17 mouse cellular contexts compared by ENCODE assay signal in the genomic region with DNA sequence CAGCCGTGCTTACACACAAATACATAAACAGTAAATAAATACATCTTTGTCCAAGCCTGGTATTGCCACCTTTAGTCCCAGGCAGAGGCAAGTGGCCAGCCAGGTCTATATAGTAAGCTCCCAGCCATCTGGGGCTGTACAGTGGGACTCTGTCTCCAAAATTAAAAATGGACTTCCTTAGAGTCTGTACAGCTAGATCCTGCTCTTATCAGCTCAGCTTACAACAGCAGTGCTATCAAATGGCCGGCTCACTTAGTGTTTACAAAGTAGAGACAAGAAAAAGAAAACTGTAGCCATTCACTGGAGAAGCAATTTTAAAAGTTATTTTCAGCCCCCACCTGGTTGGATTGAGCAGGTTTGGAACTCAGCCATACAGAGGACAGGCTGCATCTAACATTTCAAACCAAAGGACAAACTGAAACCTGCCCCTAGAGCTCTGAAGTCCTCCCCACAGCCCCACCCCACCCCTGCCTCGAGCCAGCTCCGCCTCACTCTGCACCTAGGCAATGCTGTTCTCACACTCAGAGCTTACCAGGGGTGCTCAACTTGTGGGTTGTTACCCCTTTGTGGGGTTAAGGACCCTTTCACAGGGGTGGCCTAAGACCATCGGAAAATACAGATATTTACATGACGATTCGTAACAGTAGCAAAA. TPM values are rescaled to one million over a fixed set of nuclear protein-coding genes. Genes with fewer than 3 reads are reported as not detected.
DNase-seq lines count a peak whose midpoint lies in the region; ATAC-seq and TF ChIP-seq lines count a peak whose summit lies in the region.
"Had no signal": no experiment of that assay in that cellular context is flagged by ENCODE, and none has a peak within 500 bp of the region (broad histone marks: within the 10 kb centered on the region; RNA-seq: fewer than 3 reads in every experiment).

No protein-coding gene starts in this region.

- peaks cover 21% of the 10 kb centered on the region for H3K27me3 ChIP-seq in heart, embryonic 11.5 days (ENCODE audit: control insufficient read depth, insufficient read depth, low read length)
- H3K27me3 ChIP-seq in intestine, embryonic 15.5 days (replicated peaks): no peaks in the 10 kb centered on the region
- peaks cover 45% of the 10 kb centered on the region for H3K27me3 ChIP-seq in myocyte (ENCODE audit: control insufficient read depth, insufficient read depth, insufficient read length)
- H3K27me3 ChIP-seq in hindbrain, postnatal 0 days (ENCODE audit: insufficient read depth, low read length): no peaks in the 10 kb centered on the region
- H3K27me3 ChIP-seq in hindbrain, embryonic 16.5 days (replicated peaks; ENCODE audit: control insufficient read depth, insufficient read depth, low read length): peaks cover 9% of the 10 kb centered on the region
- H3K27me3 ChIP-seq: forebrain, embryonic 13.5 days had no signal

- TF ChIP-seq CTCF in hindbrain, postnatal 0 days (IDR thresholded peaks at IDR 0.05; ENCODE audit: low read depth): no peak

- H3K79me2 ChIP-seq in myocyte (ENCODE audit: control insufficient read depth, insufficient read depth): no peaks in the 10 kb centered on the region

- 49% methylated on average over 7 of the region's 7 CpGs for WGBS in heart, embryonic 11.5 days (ENCODE audit: insufficient replicate concordance)
- 33% methylated on average over 7 of the region's 7 CpGs for WGBS in intestine, embryonic 15.5 days
- WGBS in hindbrain, postnatal 0 days: 75% methylated on average over 7 of the region's 7 CpGs
- 79% methylated on average over 7 of the region's 7 CpGs for WGBS in hindbrain, embryonic 16.5 days

- intact Hi-C loops in heart, postnatal 14 days (cut with DNase I): no loop called here

- DNase-seq in heart, postnatal 14 days: no peak
- DNase-seq in kidney, postnatal 25 days: peak; percentile 66 to 74
- no peak for DNase-seq in testis, postnatal 10 days (ENCODE audit: low spot score)
- DNase-seq in hindbrain, postnatal 0 days (ENCODE audit: low spot score): no peak
- DNase-seq: adrenal gland, adult 2 months; B cell, adult 2 months; gastrocnemius, postnatal 25 days; right cerebral cortex, postnatal 4 days; thymus, adult 2 months had no signal

- TF ChIP-seq POLR2A in myocyte (IDR thresholded peaks at IDR 0.05; ENCODE audit: insufficient read length, low read depth): no peak

- no peak overlapping the region for H3K9ac ChIP-seq in heart, embryonic 11.5 days (ENCODE audit: low read depth, low read length)
- no peak overlapping the region for H3K9ac ChIP-seq in intestine, embryonic 15.5 days
- no peak overlapping the region for H3K9ac ChIP-seq in hindbrain, postnatal 0 days (replicated peaks; ENCODE audit: low read length)
- no peak overlapping the region for H3K9ac ChIP-seq in hindbrain, embryonic 16.5 days (ENCODE audit: low read depth, low read length)
- H3K9ac ChIP-seq: forebrain, embryonic 13.5 days had no signal

- H3K4me3 ChIP-seq in heart, embryonic 11.5 days (ENCODE audit: low read depth, low read length): no peak overlapping the region
- peak overlapping the region; percentile 15; the same call in 1 of the 2 replicates for H3K4me3 ChIP-seq in intestine, embryonic 15.5 days (replicated peaks)
- no peak overlapping the region for H3K4me3 ChIP-seq in myocyte
- H3K4me3 ChIP-seq in hindbrain, postnatal 0 days (ENCODE audit: low read length): no peak overlapping the region
- no peak overlapping the region for H3K4me3 ChIP-seq in hindbrain, embryonic 16.5 days (ENCODE audit: low read length)
- H3K4me3 ChIP-seq: forebrain, embryonic 13.5 days; left cerebral cortex, adult 2 months had no signal

- H3ac ChIP-seq in myocyte (ENCODE audit: control insufficient read depth, insufficient read length): no peak overlapping the region

- no peaks in the 10 kb centered on the region for H3K36me3 ChIP-seq in heart, embryonic 11.5 days (ENCODE audit: control insufficient read depth, insufficient read depth, low read length)
- no peaks in the 10 kb centered on the region for H3K36me3 ChIP-seq in intestine, embryonic 15.5 days
- no peaks in the 10 kb centered on the region for H3K36me3 ChIP-seq in myocyte (ENCODE audit: control insufficient read depth, insufficient read depth)
- no peaks in the 10 kb centered on the region for H3K36me3 ChIP-seq in hindbrain, postnatal 0 days (ENCODE audit: insufficient read depth, low read length)
- H3K36me3 ChIP-seq in hindbrain, embryonic 16.5 days (ENCODE audit: control insufficient read depth, insufficient read depth, low read length): no peaks in the 10 kb centered on the region

- ATAC-seq in heart, embryonic 11.5 days (replicated peaks; ENCODE audit: insufficient number of reproducible peaks, low FRiP score, low TSS enrichment): no peak
- ATAC-seq in intestine, embryonic 15.5 days: peak; percentile 74
- ATAC-seq in hindbrain, postnatal 0 days: no peak
- ATAC-seq in hindbrain, embryonic 16.5 days: no peak
- ATAC-seq: forebrain, embryonic 13.5 days had no signal

- peaks cover 12% of the 10 kb centered on the region for H3K4me1 ChIP-seq in heart, embryonic 11.5 days (ENCODE audit: control insufficient read depth, insufficient read depth, low read length)
- H3K4me1 ChIP-seq in intestine, embryonic 15.5 days (replicated peaks): peaks cover 10% of the 10 kb centered on the region; the same call in 1 of the 2 replicates
- no peaks in the 10 kb centered on the region for H3K4me1 ChIP-seq in hindbrain, postnatal 0 days (ENCODE audit: insufficient read depth, low read length)
- H3K4me1 ChIP-seq in hindbrain, embryonic 16.5 days (ENCODE audit: control insufficient read depth, insufficient read depth, low read depth, low read length): no peaks in the 10 kb centered on the region

- peak overlapping the region; percentile 25; the same call in 1 of the 2 replicates for H3K27ac ChIP-seq in heart, embryonic 11.5 days (ENCODE audit: low read depth, low read length)
- peak overlapping the region; percentile 90 for H3K27ac ChIP-seq in intestine, embryonic 15.5 days
- H3K27ac ChIP-seq in hindbrain, postnatal 0 days: no peak overlapping the region
- no peak overlapping the region for H3K27ac ChIP-seq in hindbrain, embryonic 16.5 days (ENCODE audit: low read depth, low read length)
- H3K27ac ChIP-seq: forebrain, embryonic 13.5 days; left cerebral cortex, adult 2 months had no signal

- no peaks in the 10 kb centered on the region for H3K9me3 ChIP-seq in heart, embryonic 11.5 days (replicated peaks; ENCODE audit: control insufficient read depth, low read length)
- H3K9me3 ChIP-seq in intestine, embryonic 15.5 days: no peaks in the 10 kb centered on the region
- H3K9me3 ChIP-seq in hindbrain, postnatal 0 days (ENCODE audit: low read length): no peaks in the 10 kb centered on the region
- no peaks in the 10 kb centered on the region for H3K9me3 ChIP-seq in hindbrain, embryonic 16.5 days (ENCODE audit: control insufficient read depth, low read length)
- H3K9me3 ChIP-seq: forebrain, embryonic 13.5 days had no signal

- 0 out of 2 replicates have a peak overlapping the region, but pooled peaks have one; percentile 18 for H3K4me2 ChIP-seq in heart, embryonic 11.5 days
- peak overlapping the region; percentile 50 for H3K4me2 ChIP-seq in intestine, embryonic 15.5 days (replicated peaks)
- peak overlapping the region; percentile 38 for H3K4me2 ChIP-seq in myocyte (ENCODE audit: low read depth)
- no peak overlapping the region for H3K4me2 ChIP-seq in hindbrain, postnatal 0 days (ENCODE audit: low read depth, low read length)
- no peak overlapping the region for H3K4me2 ChIP-seq in hindbrain, embryonic 16.5 days (ENCODE audit: low read length)
- H3K4me2 ChIP-seq: forebrain, embryonic 13.5 days had no signal

TF ChIP-seq in myocyte, 11 proteins besides CTCF, POLR2A, EP300 and RAD21 (continues in another document):
- no peak for TF ChIP-seq MYOD1 (IDR thresholded peaks at IDR 0.05; ENCODE audit: control insufficient read depth in 1 of 3, insufficient read length in 2 of 3, low read depth in 2 of 3)
- TF ChIP-seq POLR2AphosphoS2 (IDR thresholded peaks at IDR 0.05; ENCODE audit: insufficient read length, low read depth): no peak

RNA-seq across cellular contexts. Expression of a gene that starts 6.5 kb away (rescaled TPM):
- polyA plus RNA-seq in heart, embryonic 11.5 days (2014; fragmentation: Nextera tagmentation; extraction: Ambion mirVana): not detected in 2 replicates
- under 1 TPM in 1 of 2 experiments, not detected in 1; 0.10 TPM for total RNA-seq in heart, postnatal 14 days (2021)
- 18.0 and 18.6 TPM in 2 replicates for polyA plus RNA-seq in intestine, embryonic 15.5 days (2015; fragmentation: Nextera tagmentation; extraction: Ambion mirVana)
- polyA plus RNA-seq in myocyte (2012; fragmentation: generic; extraction: Trizol): not detected
- total RNA-seq in hindbrain, postnatal 0 days (2014; rRNA removed): not detected in 2 replicates
- 0.05 TPM in 2 replicates for polyA plus RNA-seq in hindbrain, postnatal 0 days (2015; fragmentation: Nextera tagmentation; extraction: Ambion mirVana)
- polyA plus RNA-seq in hindbrain, embryonic 16.5 days (2015; fragmentation: Nextera tagmentation; extraction: Ambion mirVana): not detected in 2 replicates
- total RNA-seq: gastrocnemius, postnatal 25 days; left cerebral cortex, adult 2 months; midbrain, postnatal 0 days had no signal
- polyA plus RNA-seq: embryonic facial prominence, embryonic 11.5 days had no signal

RNA-seq across cellular contexts. Expression of a gene that starts 22.5 kb away (rescaled TPM):
- 31.0 and 35.0 TPM in 2 replicates for polyA plus RNA-seq in heart, embryonic 11.5 days (2014; fragmentation: Nextera tagmentation; extraction: Ambion mirVana)
- total RNA-seq in heart, postnatal 14 days (2021): 10 to 100 TPM; 28.6 to 31.2 TPM
- 51.3 and 62.7 TPM in 2 replicates for polyA plus RNA-seq in intestine, embryonic 15.5 days (2015; fragmentation: Nextera tagmentation; extraction: Ambion mirVana)
- polyA plus RNA-seq in myocyte (2012; fragmentation: generic; extraction: Trizol): 19.6 TPM
- 51.5 and 53.0 TPM in 2 replicates for total RNA-seq in hindbrain, postnatal 0 days (2014; rRNA removed)
- 178 and 204 TPM in 2 replicates for polyA plus RNA-seq in hindbrain, postnatal 0 days (2015; fragmentation: Nextera tagmentation; extraction: Ambion mirVana)
- polyA plus RNA-seq in hindbrain, embryonic 16.5 days (2015; fragmentation: Nextera tagmentation; extraction: Ambion mirVana): 125 and 142 TPM in 2 replicates

RNA-seq across cellular contexts. Expression of a gene that starts 41.4 kb away (rescaled TPM):
- polyA plus RNA-seq in heart, embryonic 11.5 days (2014; fragmentation: Nextera tagmentation; extraction: Ambion mirVana): 0.30 and 0.37 TPM in 2 replicates
- under 1 TPM in 1 of 2 experiments, not detected in 1; 0.83 TPM for total RNA-seq in heart, postnatal 14 days (2021)
- polyA plus RNA-seq in intestine, embryonic 15.5 days (2015; fragmentation: Nextera tagmentation; extraction: Ambion mirVana): 1.9 and 2.3 TPM in 2 replicates
- 0.56 TPM for polyA plus RNA-seq in myocyte (2012; fragmentation: generic; extraction: Trizol)
- 0.63 and 1.0 TPM in 2 replicates for total RNA-seq in hindbrain, postnatal 0 days (2014; rRNA removed)
- polyA plus RNA-seq in hindbrain, postnatal 0 days (2015; fragmentation: Nextera tagmentation; extraction: Ambion mirVana): 0.25 and 0.32 TPM in 2 replicates
- polyA plus RNA-seq in hindbrain, embryonic 16.5 days (2015; fragmentation: Nextera tagmentation; extraction: Ambion mirVana): 0.26 and 0.31 TPM in 2 replicates

RNA-seq across cellular contexts. Expression of a gene that starts 46.5 kb away (rescaled TPM):
- polyA plus RNA-seq in heart, embryonic 11.5 days (2014; fragmentation: Nextera tagmentation; extraction: Ambion mirVana): 15.5 and 18.6 TPM in 2 replicates
- total RNA-seq in heart, postnatal 14 days (2021): 10 to 100 TPM; 40.6 to 42.5 TPM
- polyA plus RNA-seq in intestine, embryonic 15.5 days (2015; fragmentation: Nextera tagmentation; extraction: Ambion mirVana): 16.8 and 23.6 TPM in 2 replicates
- polyA plus RNA-seq in myocyte (2012; fragmentation: generic; extraction: Trizol): 24.9 TPM
- total RNA-seq in hindbrain, postnatal 0 days (2014; rRNA removed): 136 and 147 TPM in 2 replicates
- polyA plus RNA-seq in hindbrain, postnatal 0 days (2015; fragmentation: Nextera tagmentation; extraction: Ambion mirVana): 30.1 and 31.1 TPM in 2 replicates
- 17.3 and 19.1 TPM in 2 replicates for polyA plus RNA-seq in hindbrain, embryonic 16.5 days (2015; fragmentation: Nextera tagmentation; extraction: Ambion mirVana)

Comparison
In these comparisons a context has a peak if more than half of its experiments do, and no peak if none do; other contexts are left out.
1. H3K27ac ChIP-seq: peak in heart, embryonic 11.5 days (single experiment) and intestine, embryonic 15.5 days (single experiment); none in hindbrain, postnatal 0 days (single experiment) and hindbrain, embryonic 16.5 days (single experiment).
2. H3K4me2 ChIP-seq: peak in heart, embryonic 11.5 days (single experiment), intestine, embryonic 15.5 days (single experiment) and myocyte (single experiment); none in hindbrain, postnatal 0 days (single experiment) and hindbrain, embryonic 16.5 days (single experiment).
3. DNase-seq: peak in kidney, postnatal 25 days (2 of 2); none in heart, postnatal 14 days (0 of 2), testis, postnatal 10 days (single experiment) and hindbrain, postnatal 0 days (single experiment).
4. RNA of a gene that starts 6.5 kb away (polyA plus RNA-seq): 18.0 to 18.6 TPM in intestine, embryonic 15.5 days; not detected in heart, embryonic 11.5 days, 0.05 TPM in hindbrain, postnatal 0 days, not detected in myocyte (single experiment) and not detected in hindbrain, embryonic 16.5 days; every median in the first group is over 10 times any median in the second.